Mouse (Mus musculus) embryonic fibroblast, embryonic 13.5 days (primary cell): ENCODE data around the gene Pard3. TPM values are rescaled to one million over a fixed set of nuclear protein-coding genes. Genes with fewer than 3 reads are reported as not detected.

ENCODE experiments used
- H3K27ac ChIP-seq: 2 replicates; pipeline ENCODE4 v1.5.1; 2012; ENCODE audit warnings: low read length, control low read depth, inconsistent platforms; ENCODE audit not compliant: insufficient read depth
- H3K4me1 ChIP-seq: 2 replicates; pipeline ENCODE4 v1.6.1; 2011; ENCODE audit warnings: low read length; ENCODE audit not compliant: control insufficient read depth, insufficient read depth
- H3K4me3 ChIP-seq: 2 replicates; pipeline ENCODE4 v1.5.1; 2011; ENCODE audit warnings: mild to moderate bottlenecking, control low read depth, low read length; ENCODE audit not compliant: insufficient read depth
- CTCF ChIP-seq: IDR thresholded peaks from 2 replicates; pipeline ENCODE4 v1.5.1; 2011; ENCODE audit warnings: mild to moderate bottlenecking, control low read depth, low read length, moderate library complexity, borderline replicate concordance; ENCODE audit not compliant: insufficient read depth
- POLR2A ChIP-seq: IDR thresholded peaks from 2 replicates; pipeline ENCODE4 v1.6.1; 2011; ENCODE audit warnings: low read depth, mild to moderate bottlenecking, control low read depth, low read length, moderate library complexity
- polyA plus RNA-seq: library from polyadenylated mRNA; stranded (reverse); fragments of >200 nt; gene quantifications from 2 replicates; pipeline ENCODE4 v1.2.4, GENCODE M21; 2011; ENCODE audit warnings: low read depth; ENCODE audit not compliant: missing spikeins, insufficient read length

Gene Pard3
- polyA plus RNA-seq, 1 experiment, result 34.4 TPM

DNA sequence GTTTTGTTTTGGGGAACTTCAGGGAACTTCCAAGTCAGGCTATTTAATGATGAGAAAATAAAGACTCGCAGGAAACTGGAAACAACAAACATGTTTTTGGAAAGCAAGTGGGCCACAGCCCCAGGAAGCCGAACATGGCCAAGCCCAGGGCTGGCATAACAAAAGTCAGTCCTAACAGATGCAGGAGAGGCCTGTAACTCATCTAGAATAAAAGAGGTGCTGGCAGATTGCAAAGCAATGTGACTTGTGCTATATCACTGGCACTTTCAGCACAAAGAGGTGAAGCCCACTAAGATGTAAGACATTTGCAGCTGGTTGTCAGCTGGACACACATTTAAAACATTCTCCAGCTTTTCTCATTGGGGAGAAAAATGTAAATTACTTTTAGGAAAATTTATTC is 553.0 kb downstream of the Pard3 start:
- Histone ChIP-seq H3K27ac (no peak overlapping the region), H3K4me3 (no peak overlapping the region), H3K4me1 (0 out of 2 replicates have a peak, but pooled peaks cover 2% of the 10 kb centered on the region)
- TF ChIP-seq POLR2A (no peak), CTCF (no peak)

DNA sequence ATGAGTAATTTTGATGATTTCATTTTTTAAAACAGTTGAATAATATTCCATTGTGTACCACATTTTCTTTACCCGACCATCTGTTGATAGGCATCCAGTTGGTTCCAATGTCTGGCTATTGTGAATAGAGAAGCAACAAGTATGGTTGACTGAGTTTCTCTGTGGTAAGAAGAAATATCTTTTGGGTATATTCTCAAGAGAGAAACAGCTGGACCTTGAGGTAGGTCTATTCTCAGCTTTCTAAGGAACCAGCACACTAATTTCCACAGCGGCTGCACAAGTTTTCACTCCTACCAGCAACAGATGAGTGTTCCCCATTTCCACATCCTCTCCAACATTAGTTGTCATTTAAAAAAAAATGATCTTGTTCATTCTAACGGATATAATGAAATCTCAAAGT is 558.4 kb downstream of the Pard3 start:
- Histone ChIP-seq H3K4me1 (no peaks in the 10 kb centered on the region), H3K4me3 (no peak overlapping the region), H3K27ac (no peak overlapping the region)
- no peak for TF ChIP-seq POLR2A
- TF ChIP-seq CTCF, result no peak

- Histone ChIP-seq H3K4me3 (no peak overlapping the region), H3K27ac (peak overlapping the region; percentile 47; the same call in 1 of the 2 replicates), H3K4me1 (peaks cover 11% of the 10 kb centered on the region)
- no peak for TF ChIP-seq POLR2A
- TF ChIP-seq CTCF, result no peak
Observed at GRCm38 (mm10) chr8:127638232-127639087, 574.8 kb downstream of the Pard3 start.

DNA sequence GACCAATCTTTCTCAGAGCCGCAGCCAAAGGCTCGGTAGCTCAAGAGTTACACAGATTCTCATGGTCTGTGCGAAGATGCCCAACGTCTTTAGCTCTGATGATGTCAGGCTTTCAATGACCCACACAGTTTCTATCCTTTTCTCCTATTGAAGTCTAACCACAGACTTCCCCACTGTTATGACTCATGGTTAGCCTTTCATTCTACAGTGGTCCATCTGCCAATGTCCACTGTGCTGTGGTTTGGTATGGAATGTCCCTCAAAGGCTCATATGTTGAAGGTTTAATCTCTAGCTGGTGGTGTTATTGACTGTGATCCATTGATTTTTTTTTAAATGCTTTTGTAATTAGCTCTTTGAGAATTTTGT is 575.4 kb downstream of the Pard3 start:
- H3K4me3 ChIP-seq, result no peak overlapping the region
- peaks cover 11% of the 10 kb centered on the region for H3K4me1 ChIP-seq
- TF ChIP-seq CTCF (no peak), POLR2A (no peak)
- H3K27ac ChIP-seq, result peak overlapping the region; percentile 6; the same call in 1 of the 2 replicates

DNA sequence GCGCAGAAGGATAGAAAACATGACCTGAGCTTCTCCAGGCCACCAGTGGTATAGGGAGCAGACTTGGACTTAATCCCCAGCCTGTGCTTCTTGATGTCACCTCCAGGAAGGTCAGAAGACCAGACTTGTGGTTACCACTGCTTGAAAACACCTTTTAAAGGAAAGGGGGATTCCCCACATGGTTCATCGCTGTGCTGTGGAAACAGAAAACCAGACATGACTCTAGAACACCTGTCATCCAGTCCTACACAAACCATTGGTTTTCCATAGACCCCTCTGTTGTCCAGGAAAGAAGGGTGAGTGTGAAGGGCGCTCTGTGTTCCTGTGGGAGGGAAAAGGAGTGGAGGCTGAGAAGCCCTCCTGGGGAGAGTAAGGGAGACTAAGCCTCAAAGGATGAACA is 591.9 kb downstream of the Pard3 start:
- TF ChIP-seq POLR2A, result no peak
- no peak for TF ChIP-seq CTCF
- no peak overlapping the region for H3K27ac ChIP-seq
- H3K4me3 ChIP-seq, result no peak overlapping the region
- H3K4me1 ChIP-seq, result no peaks in the 10 kb centered on the region

Other genes starting within 250 kb of the Pard3 start
- 193 and 252 TPM in 2 replicates for gene Tomm20, start 118.0 kb upstream of the Pard3 start, polyA plus RNA-seq
- 20.9 and 21.3 TPM in 2 replicates for gene Rbm34, start 92.8 kb upstream of the Pard3 start, polyA plus RNA-seq